Mouse (Mus musculus) intestine, embryonic 16.5 days (tissue): ENCODE results near the gene Clstn1. TPM values are rescaled to one million over a fixed set of nuclear protein-coding genes. Genes with fewer than 3 reads are reported as not detected.

Source experiments
- ATAC-seq: fragments of 200-750 bp; cut with Nextera tagmentation; 2 replicates; pipeline ENCODE4 v1.8.0; 2017; ENCODE audit warnings: moderate TSS enrichment, moderate library complexity
- H3K27ac ChIP-seq: fragments of 300-500 bp; sonication (generic); 2 replicates; pipeline ENCODE4 v1.5.1; 2014; ENCODE audit warnings: mild to moderate bottlenecking, low read length
- H3K27me3 ChIP-seq: fragments of 300-500 bp; sonication (generic); replicated peaks from 2 replicates; pipeline ENCODE4 v1.6.1; 2014; ENCODE audit warnings: low read length, control low read depth, mixed read lengths; ENCODE audit not compliant: control insufficient read depth, insufficient read depth
- H3K36me3 ChIP-seq: fragments of 300-500 bp; sonication (generic); 2 replicates; pipeline ENCODE4 v1.6.1; 2014; ENCODE audit warnings: low read length, control low read depth; ENCODE audit not compliant: control insufficient read depth, insufficient read depth
- H3K4me1 ChIP-seq: fragments of 300-500 bp; sonication (generic); 2 replicates; pipeline ENCODE4 v1.6.1; 2014; ENCODE audit warnings: low read length, control low read depth, mixed read lengths; ENCODE audit not compliant: control insufficient read depth, insufficient read depth
- H3K4me2 ChIP-seq: fragments of 300-500 bp; sonication (generic); 2 replicates; pipeline ENCODE4 v1.6.1; 2014; ENCODE audit warnings: low read depth, low read length, control low read depth
- H3K4me3 ChIP-seq: fragments of 300-500 bp; sonication (generic); 2 replicates; pipeline ENCODE4 v1.5.1; 2014; ENCODE audit warnings: mild to moderate bottlenecking, low read length
- H3K9ac ChIP-seq: fragments of 300-500 bp; sonication (generic); 2 replicates; pipeline ENCODE4 v1.6.1; 2014; ENCODE audit warnings: low read depth, low read length
- H3K9me3 ChIP-seq: fragments of 300-500 bp; sonication (generic); 2 replicates; pipeline ENCODE4 v1.6.1; 2016; ENCODE audit warnings: low read length, control low read depth; ENCODE audit not compliant: control insufficient read depth
- WGBS: fragments of 180-500 bp; shearing (Covaris S2); extraction: QIAGEN DNeasy Blood & Tissue Kit; methylation state at CpG from one replicate; pipeline ENCODE4 v1.1.7; 2014; 5-methylcytosine and 5-hydroxymethylcytosine counted together
- polyA plus RNA-seq: library from polyadenylated mRNA; unstranded; fragments of >200 nt; fragmentation: Nextera tagmentation; extraction: Ambion mirVana; gene quantifications from 2 replicates; pipeline ENCODE4 v1.2.1, GENCODE M21; 2015

Gene Clstn1
- polyA plus RNA-seq = 10.8 and 12.5 TPM in 2 replicates

DNA sequence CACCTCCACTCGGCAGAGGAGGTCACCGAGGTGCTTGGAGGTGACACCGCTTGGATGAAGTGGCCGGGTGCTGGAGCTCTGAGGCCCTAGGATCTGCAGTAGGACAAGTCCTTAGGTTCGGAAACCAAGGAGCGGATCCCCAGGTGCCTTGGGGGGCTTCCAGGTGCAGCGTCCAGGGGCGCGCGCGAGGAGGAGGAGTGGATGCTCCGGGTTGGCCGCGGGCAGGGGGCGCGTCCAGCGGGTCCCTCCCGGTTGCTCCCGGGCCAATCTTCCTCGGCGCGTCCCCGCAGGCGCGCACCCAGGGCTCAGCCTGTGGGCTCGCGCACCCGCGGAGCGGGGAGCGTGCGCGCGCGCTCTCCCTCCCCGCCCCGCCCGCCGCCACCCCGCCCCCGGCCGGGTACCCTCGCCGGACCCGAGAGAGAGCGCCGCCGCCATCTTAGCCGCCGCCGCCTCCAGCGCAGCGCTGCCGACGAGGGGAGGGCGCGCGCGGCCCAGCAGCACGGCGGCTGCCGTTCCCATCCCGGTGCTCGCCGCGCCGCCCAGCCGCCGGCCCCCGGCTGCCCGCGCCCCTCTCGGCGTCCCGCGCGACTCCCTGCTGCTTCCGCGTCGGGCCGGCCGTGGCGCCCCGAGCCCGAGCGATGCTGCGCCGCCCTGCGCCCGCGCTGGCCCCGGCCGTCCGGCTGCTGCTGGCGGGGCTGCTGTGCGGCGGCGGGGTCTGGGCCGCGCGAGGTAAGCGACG, at the start of gene Clstn1:
Clstn1 (plus strand) TSS at position 425 of the 739 bp plus-strand sequence.
- peak within 1 kb of the TSS; percentile 82 for H3K4me3 ChIP-seq
- H3K4me1 ChIP-seq = peaks cover 12% of the 10 kb centered on the region
- H3K27me3 ChIP-seq = peaks cover 5% of the 10 kb centered on the region; the same call in 1 of the 2 replicates
- no peaks in the 10 kb centered on the region for H3K36me3 ChIP-seq
- H3K4me2 ChIP-seq = peak within 1 kb of the TSS; percentile 97
- peak within 1 kb of the TSS; percentile 55 for H3K27ac ChIP-seq
- under 1% methylated on average over 81 of the region's 103 CpGs for WGBS
- peak within 1 kb of the TSS; percentile 90 for H3K9ac ChIP-seq
- H3K9me3 ChIP-seq = no peaks in the 10 kb centered on the region
- peak; percentile 79 for ATAC-seq

DNA sequence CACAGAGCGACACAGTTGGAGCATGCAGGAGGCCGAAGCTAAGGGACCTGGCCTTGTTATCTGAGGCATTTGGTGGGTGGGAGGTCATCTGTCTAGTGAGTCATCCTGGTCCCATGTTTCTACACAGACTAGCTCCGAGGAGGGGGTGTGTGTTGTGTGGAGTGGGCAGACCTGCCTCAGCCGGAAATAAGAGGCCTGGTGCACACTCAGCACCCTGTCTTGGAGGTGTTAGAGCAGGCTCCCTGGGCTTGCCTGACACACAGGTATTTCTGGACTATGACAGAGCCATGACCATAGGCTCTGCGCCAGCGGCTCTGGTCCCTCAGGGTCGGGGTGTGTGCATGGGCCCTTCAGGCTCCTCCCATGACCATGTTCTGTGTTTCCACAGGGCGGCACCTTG, 46.8 kb upstream of the Clstn1 start:
- peak; percentile 36 for ATAC-seq
- WGBS = 53% methylated on average over 8 of the region's 8 CpGs
- no peak overlapping the region for H3K4me2 ChIP-seq
- no peak overlapping the region for H3K9ac ChIP-seq
- no peak overlapping the region for H3K27ac ChIP-seq
- H3K4me3 ChIP-seq = no peak overlapping the region
- no peaks in the 10 kb centered on the region for H3K9me3 ChIP-seq
- 0 out of 2 replicates have a peak, but pooled peaks cover 4% of the 10 kb centered on the region for H3K4me1 ChIP-seq
- no peaks in the 10 kb centered on the region for H3K36me3 ChIP-seq
- H3K27me3 ChIP-seq = no peaks in the 10 kb centered on the region

DNA sequence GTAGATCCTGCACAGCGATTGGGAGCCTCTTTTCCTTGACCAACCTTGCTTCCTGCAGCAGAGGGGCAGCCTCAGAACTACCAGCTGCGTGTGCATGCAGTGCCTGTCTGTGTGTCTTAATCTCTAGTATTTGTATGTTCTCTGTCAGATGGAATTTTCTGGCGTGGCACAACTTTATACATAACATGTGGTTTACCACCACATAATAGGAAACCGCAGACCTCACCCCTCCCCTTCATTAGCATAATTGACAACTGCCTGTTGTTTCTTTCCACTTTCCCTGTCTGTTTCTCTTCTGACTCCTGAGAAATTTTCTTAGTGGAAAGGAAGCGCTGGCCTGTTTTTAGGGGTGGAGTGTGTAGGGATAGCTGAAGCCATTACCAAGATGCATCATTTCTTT, 44.3 kb upstream of the Clstn1 start:
- Histone ChIP-seq H3K4me2 (no peak overlapping the region), H3K4me1 (0 out of 2 replicates have a peak, but pooled peaks cover 4% of the 10 kb centered on the region), H3K4me3 (no peak overlapping the region), H3K9ac (no peak overlapping the region), H3K36me3 (no peaks in the 10 kb centered on the region), H3K9me3 (no peaks in the 10 kb centered on the region), H3K27me3 (no peaks in the 10 kb centered on the region), H3K27ac (no peak overlapping the region)
- WGBS = 75% methylated on average over 5 of the region's 5 CpGs
- ATAC-seq = no peak

DNA sequence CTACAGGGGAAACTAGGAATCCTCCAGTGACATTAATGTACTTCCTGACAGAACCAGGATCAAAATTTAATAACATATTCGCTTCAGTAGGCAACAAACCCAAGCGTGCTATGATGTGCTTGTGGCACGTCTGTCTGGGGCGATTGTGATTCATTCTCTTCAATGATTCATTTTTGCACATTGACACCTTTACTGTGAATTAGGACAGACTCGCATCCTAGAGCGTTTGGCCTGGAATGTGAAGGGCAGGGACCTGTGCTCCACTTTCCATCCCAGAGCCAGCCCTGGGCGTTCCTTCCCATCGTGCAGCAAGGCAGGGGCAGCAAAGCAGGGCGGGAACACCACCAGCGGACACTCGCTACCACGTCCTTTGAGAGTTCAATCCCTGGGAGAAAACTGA, 43.8 kb upstream of the Clstn1 start:
- Histone ChIP-seq H3K4me3 (no peak overlapping the region), H3K4me2 (no peak overlapping the region), H3K9me3 (no peaks in the 10 kb centered on the region), H3K36me3 (no peaks in the 10 kb centered on the region), H3K27me3 (no peaks in the 10 kb centered on the region), H3K27ac (no peak overlapping the region), H3K9ac (no peak overlapping the region), H3K4me1 (0 out of 2 replicates have a peak, but pooled peaks cover 4% of the 10 kb centered on the region)
- no peak for ATAC-seq
- WGBS = 82% methylated on average over 12 of the region's 12 CpGs

DNA sequence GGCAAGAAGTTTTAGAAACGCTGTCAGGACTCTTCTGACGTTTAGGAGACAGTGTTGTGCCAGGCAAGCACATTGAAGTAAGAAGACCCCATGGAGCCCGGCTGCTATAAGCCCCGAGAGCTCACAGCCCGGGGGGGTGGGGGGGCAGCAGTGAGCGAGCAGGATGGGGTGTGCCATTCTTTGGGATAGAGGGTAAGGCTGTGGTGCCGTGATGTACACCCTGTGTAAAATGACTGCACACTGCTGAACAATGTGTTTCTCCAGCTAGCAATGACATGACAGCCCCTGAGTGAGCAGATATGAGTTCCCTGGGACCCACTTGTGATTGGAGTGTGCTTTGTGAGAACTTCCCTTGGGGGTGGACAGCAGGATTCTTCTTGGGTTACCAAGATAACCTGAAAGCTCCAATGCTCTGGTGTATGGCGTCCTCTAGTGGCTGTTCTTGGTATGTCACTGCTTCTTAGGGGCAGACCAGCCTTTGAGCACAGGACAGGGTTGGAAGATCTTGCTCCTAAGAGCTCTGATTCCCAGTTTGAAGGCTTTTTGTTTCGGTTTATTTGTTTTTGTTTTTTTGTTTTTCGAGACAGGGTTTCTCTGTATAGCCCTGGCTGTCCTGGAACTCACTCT, 43.2 kb upstream of the Clstn1 start:
- 57% methylated on average over 10 of the region's 10 CpGs for WGBS
- no peak overlapping the region for H3K27ac ChIP-seq
- ATAC-seq = peak; percentile 45

DNA sequence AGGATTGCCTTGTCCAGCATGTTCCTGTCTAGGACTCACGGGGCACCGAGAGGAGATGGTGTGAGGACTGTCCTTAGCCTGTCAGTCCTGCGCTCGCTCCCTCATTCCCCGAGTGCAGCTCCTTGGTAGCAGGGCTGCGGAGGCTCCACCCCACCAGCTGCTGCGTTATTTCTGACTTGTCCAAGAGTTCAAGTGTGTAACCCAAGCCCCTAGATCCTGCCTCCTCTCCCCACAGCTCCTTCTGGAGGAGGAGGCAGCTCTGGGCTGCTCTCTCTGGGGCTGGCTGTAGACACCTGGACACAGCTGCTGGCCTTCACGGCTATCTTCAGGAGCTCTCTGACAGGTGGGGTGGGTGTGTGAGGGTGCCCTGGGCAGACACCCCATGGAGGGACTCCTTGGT, 41.4 kb upstream of the Clstn1 start:
- Histone ChIP-seq H3K9me3 (no peaks in the 10 kb centered on the region), H3K4me2 (no peak overlapping the region), H3K4me1 (no peaks in the 10 kb centered on the region), H3K9ac (no peak overlapping the region), H3K27me3 (no peaks in the 10 kb centered on the region), H3K36me3 (no peaks in the 10 kb centered on the region), H3K27ac (no peak overlapping the region), H3K4me3 (no peak overlapping the region)
- ATAC-seq = no peak
- 73% methylated on average over 8 of the region's 8 CpGs for WGBS

More for the DNA sequence above, 43.2 kb upstream of the Clstn1 start:
- Histone ChIP-seq H3K27me3 (no peaks in the 10 kb centered on the region), H3K9ac (no peak overlapping the region), H3K4me1 (0 out of 2 replicates have a peak, but pooled peaks cover 4% of the 10 kb centered on the region), H3K36me3 (no peaks in the 10 kb centered on the region), H3K9me3 (no peaks in the 10 kb centered on the region), H3K4me3 (no peak overlapping the region), H3K4me2 (no peak overlapping the region)

DNA sequence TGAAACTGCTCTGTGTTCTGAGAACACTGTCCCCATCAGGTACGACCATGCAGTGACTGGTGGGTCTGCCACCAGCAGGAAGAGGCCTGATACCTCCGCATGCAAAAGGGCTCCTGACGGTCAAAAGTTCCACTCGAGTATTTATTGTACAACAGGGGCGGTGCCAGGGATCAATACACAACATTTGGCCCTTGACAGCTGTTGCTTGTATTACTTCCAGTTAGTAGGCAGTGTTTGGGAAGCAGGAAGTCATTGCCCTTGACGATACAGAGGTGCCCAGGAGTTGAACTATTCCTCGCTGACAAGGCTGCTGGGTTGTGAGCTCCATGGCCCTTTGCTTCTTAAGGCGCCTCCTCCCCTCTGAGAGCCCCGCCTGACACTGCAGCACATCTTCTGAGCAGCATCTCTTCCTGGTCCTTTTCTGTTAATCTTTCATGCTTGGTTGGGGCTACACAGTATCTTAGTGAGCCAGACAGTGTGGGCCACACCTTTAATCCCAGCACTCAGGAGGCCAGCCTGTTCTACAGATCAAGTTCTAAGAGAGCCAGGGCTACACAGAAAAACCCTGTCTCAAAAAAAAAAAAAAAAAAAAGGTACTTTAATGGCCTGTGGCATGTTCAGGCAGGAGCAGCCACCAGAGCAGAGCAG, 39.3 kb upstream of the Clstn1 start:
- H3K36me3 ChIP-seq = no peaks in the 10 kb centered on the region
- H3K4me3 ChIP-seq = no peak overlapping the region
- H3K9me3 ChIP-seq = no peaks in the 10 kb centered on the region
- H3K27ac ChIP-seq = no peak overlapping the region
- H3K4me2 ChIP-seq = no peak overlapping the region
- no peaks in the 10 kb centered on the region for H3K4me1 ChIP-seq
- no peak overlapping the region for H3K9ac ChIP-seq
- WGBS = 80% methylated on average over 9 of the region's 9 CpGs
- no peaks in the 10 kb centered on the region for H3K27me3 ChIP-seq
- no peak for ATAC-seq

DNA sequence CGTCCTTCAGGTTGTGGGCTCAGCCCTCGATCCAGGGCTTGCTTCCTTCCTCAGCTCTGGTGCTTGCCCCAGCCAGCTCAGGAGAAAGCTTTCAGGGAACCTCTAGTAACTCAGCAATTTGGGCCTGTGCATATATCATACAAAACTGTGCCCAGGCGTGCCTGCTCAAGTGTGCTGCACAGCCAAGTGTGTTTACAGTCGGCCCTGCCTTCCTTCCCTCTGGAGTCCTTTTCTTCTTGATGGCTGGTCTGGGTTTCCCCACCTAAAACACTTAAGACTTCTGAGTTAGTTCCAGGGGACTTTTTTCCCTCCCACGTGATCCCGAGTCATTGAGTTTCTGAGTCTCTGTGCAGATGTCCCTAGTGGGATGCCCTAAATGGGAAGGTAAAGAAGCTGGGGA, 38.7 kb upstream of the Clstn1 start:
- no peak for ATAC-seq
- H3K36me3 ChIP-seq = no peaks in the 10 kb centered on the region
- H3K9ac ChIP-seq = no peak overlapping the region
- H3K9me3 ChIP-seq = no peaks in the 10 kb centered on the region
- H3K4me2 ChIP-seq = no peak overlapping the region
- no peak overlapping the region for H3K4me3 ChIP-seq
- no peak overlapping the region for H3K27ac ChIP-seq
- H3K27me3 ChIP-seq = no peaks in the 10 kb centered on the region
- no peaks in the 10 kb centered on the region for H3K4me1 ChIP-seq
- WGBS = 77% methylated on average over 6 of the region's 6 CpGs

DNA sequence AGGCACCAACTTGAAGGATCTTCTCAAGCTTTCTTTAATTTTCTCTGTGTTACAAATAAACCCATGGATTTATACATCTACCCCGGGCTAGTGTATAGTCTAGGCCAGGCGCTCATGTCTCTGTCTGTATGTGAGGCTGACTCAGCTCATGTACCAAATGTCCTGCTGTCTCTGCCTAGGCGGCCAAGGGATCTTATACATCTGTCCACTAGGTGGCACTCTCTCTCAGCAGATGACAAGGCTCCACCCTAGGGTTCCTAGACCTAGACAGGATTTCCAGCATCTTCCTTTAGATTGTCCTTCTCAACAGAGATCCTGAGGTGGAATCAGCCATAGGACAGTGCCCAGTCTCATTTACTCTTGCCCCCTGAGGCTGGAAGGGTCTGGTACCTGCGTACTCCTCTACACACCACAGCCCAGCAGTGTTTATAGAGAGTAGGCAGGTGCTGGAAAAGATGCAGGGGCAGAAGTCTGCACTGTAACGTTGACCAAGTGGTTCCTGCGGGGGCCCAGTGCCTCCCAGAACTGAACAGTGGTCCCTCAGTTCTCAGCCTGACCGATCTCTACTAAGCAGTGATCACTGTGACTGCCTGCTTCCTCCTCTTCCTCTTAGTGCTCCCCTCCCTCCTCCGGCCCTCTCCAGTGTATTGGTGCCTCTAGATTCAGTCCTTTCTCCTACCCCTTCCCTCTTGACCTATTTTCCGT, 36.9 kb upstream of the Clstn1 start:
- Histone ChIP-seq H3K36me3 (no peaks in the 10 kb centered on the region), H3K9ac (no peak overlapping the region), H3K4me3 (no peak overlapping the region), H3K9me3 (no peaks in the 10 kb centered on the region), H3K4me1 (no peaks in the 10 kb centered on the region), H3K27ac (no peak overlapping the region), H3K4me2 (no peak overlapping the region), H3K27me3 (no peaks in the 10 kb centered on the region)
- ATAC-seq = peak; percentile 90
- WGBS = 61% methylated on average over 9 of the region's 9 CpGs
